Mouse (Mus musculus) lung, adult 10 weeks (tissue): ENCODE results near the gene Snapc1. TPM values are rescaled to one million over a fixed set of nuclear protein-coding genes. Genes with fewer than 3 reads are reported as not detected.

Experiments
- polyA plus RNA-seq: library from polyadenylated mRNA; stranded (reverse); fragments of 350-450 nt; fragmentation: Illumina TruSeq; extraction: RNeasy Lipid Tissue Mini Kit (QIAGEN cat#74804); gene quantifications from one replicate; pipeline ENCODE4 v1.2.3, GENCODE M21; 2014; ENCODE audit warnings: low read depth, low replicate concordance; ENCODE audit not compliant: insufficient read depth

Snapc1 gene
- polyA plus RNA-seq: 8.6 TPM

DNA sequence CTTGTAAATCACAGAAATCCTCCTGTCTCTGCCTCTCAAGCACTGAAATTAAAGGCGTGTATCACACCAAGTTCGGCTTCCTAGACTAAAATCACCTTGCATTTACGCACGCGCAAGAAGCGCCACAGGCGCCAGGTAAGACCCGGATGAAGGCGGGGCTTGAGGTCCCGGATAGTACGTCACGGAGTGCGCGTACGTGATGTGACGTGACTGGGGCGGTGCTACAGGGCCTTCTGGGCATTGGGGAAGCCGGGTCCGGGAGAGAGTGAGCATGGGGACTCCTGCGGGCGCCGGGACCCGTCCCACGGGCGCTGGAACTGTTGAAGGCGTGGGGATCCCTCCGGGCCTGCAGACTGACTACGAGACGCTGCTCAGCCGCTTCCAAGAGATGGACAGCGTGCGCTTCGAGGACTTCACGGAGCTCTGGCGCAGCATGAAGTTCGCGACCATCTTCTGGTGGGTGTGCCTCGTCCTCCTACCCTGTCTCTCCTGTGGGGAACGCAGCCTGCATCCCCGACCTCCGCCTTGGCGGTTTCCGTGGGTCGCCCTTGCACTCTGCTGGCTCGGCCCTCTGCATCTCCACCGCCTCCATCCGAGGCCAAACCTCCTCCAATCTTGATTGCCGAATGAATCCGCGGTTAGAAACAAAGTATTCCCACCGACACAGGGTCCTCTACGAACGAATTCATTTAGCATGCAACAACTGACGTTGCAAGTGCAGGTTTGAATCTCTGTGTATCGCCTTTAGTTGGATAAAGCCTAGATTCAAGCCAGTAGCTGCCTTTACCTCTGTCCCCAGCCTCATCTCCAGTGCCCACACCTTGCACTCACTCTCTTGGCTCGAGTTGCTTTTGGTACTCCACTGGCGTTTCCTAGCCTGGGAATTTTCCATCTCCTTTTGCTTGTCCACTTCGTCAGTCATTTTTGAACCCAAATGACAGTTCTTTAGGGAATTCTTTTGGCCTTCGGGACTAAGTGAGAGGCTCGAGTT is at the start of gene Snapc1:
Gene Snapc1, plus strand, starts transcription at position 191 of the 991 bp plus-strand sequence.

DNA sequence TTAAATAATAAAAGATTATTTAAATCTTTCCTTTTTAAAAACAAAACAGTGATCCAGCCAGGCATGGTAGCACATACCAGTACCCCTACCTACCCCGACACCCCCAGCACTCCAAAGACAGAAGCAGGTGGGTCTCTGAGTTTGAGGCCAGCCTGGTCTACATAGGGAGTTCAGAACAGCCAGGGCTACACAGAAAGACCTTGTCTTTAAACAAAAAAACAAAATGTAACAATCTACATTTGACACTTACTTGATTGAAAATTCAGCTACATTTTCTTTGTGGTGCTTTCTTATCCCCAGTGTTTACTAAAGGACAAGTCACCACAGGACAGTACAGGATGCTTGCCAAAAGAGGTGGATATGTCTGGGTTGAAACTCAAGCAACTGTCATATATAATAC is 26.9 kb upstream of the Snapc1 start, which contains the start of gene Gm49321:
Gene Gm49321, plus strand, starts transcription at position 301 of the 400 bp plus-strand sequence.

DNA sequence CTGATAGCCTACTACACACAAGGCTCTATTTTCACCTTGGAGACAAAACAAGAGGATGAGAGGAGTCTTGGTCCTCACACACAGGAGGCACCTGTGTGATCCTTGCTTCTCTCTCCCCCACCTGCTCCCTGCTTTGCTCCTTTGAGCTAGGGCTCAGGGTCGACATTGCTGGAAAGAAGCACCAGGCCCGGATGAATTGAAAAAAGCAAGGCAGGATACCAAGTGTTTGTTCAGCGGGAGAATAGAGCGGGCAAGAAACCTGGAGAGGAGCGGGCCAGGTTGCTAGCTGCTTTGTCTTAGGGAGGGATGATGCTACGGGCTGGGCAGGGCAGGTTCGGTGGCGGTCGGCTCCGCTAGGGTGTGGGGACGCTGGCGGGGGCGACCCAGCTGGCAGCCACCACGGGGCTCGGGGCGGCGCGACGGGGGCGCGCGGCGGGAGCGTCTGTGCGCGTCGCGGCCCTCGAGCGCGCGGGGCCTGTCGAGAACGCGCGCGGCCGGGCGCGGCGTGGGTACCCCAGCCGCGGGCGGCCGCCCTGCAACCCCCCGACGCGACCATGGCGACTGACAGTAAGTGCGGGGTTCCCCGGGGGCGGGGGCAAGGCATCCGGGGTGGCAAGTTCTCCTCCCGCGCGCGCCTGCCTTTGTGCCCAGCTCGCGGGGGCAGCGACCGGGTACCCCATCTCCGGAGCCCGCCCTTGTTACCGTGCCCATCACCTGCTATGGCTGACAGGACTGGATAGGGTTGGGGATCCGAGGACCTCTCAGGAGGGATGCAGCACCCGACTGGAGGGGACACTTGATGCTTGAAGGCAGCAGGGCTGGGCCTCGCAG is 33.2 kb downstream of the Snapc1 start, which contains the start of gene Syt16:
Gene Syt16, plus strand, starts transcription at position 365 of the 831 bp plus-strand sequence.

Other genes starting within 250 kb of the Snapc1 start
- gene Hif1a, start 63.1 kb upstream of the Snapc1 start, polyA plus RNA-seq: 16.2 TPM
- gene Gm49321, start 26.8 kb upstream of the Snapc1 start, polyA plus RNA-seq: 1.2 TPM
- not detected for gene Syt16, start 33.2 kb downstream of the Snapc1 start, polyA plus RNA-seq